Mouse (Mus musculus) kidney, embryonic 16.5 days (tissue): Measurements from ENCODE around the gene Card11. TPM values are rescaled to one million over a fixed set of nuclear protein-coding genes. Genes with fewer than 3 reads are reported as not detected.

Experiments used
- ATAC-seq: fragments of 200-750 bp; cut with Nextera tagmentation; 2 replicates; pipeline ENCODE4 v1.8.0; 2017; ENCODE audit warnings: moderate TSS enrichment; ENCODE audit not compliant: low FRiP score, low TSS enrichment
- H3K27ac ChIP-seq: fragments of 300-500 bp; sonication (generic); 2 replicates; pipeline ENCODE4 v1.5.1; 2014; ENCODE audit warnings: low read length
- H3K27me3 ChIP-seq: fragments of 300-500 bp; sonication (generic); 2 replicates; pipeline ENCODE4 v1.6.1; 2014; ENCODE audit warnings: low read length, control low read depth, mixed read lengths; ENCODE audit not compliant: insufficient read depth
- H3K36me3 ChIP-seq: fragments of 300-500 bp; sonication (generic); 2 replicates; pipeline ENCODE4 v1.6.1; 2014; ENCODE audit warnings: low read length, control low read depth, mixed read lengths; ENCODE audit not compliant: insufficient read depth
- H3K4me1 ChIP-seq: fragments of 300-500 bp; sonication (generic); 2 replicates; pipeline ENCODE4 v1.6.1; 2014; ENCODE audit warnings: low read length, control low read depth, mixed read lengths; ENCODE audit not compliant: insufficient read depth
- H3K4me2 ChIP-seq: fragments of 300-500 bp; sonication (generic); replicated peaks from 2 replicates; pipeline ENCODE4 v1.6.1; 2014; ENCODE audit warnings: low read depth, low read length
- H3K4me3 ChIP-seq: fragments of 300-500 bp; sonication (generic); 2 replicates; pipeline ENCODE4 v1.5.1; 2014; ENCODE audit warnings: mild to moderate bottlenecking, low read length
- H3K9ac ChIP-seq: fragments of 300-500 bp; sonication (generic); replicated peaks from 2 replicates; pipeline ENCODE4 v1.6.1; 2014; ENCODE audit warnings: low read length
- H3K9me3 ChIP-seq: fragments of 300-500 bp; sonication (generic); 2 replicates; pipeline ENCODE4 v1.6.1; 2016; ENCODE audit warnings: low read length, control low read depth
- WGBS: fragments of 180-500 bp; shearing (Covaris S2); extraction: QIAGEN DNeasy Blood & Tissue Kit; methylation state at CpG from one replicate; pipeline ENCODE4 v1.1.7; 2014; 5-methylcytosine and 5-hydroxymethylcytosine counted together
- polyA plus RNA-seq: library from polyadenylated mRNA; unstranded; fragments of >200 nt; fragmentation: Nextera tagmentation; extraction: Ambion mirVana; gene quantifications from 2 replicates; pipeline ENCODE4 v1.2.1, GENCODE M21; 2015

Gene Card11
- polyA plus RNA-seq, 1 experiment from 2014 or later: 0.27 TPM

GRCm38 (mm10) chr5:141029364-141029763, 29.0 kb upstream of the Card11 start:
- ATAC-seq: no peak
- no peak overlapping the region for H3K4me3 ChIP-seq

GRCm38 (mm10) chr5:141025635-141026034, 25.3 kb upstream of the Card11 start:
- H3K9me3 ChIP-seq: peaks cover 13% of the 10 kb centered on the region
- no peak overlapping the region for H3K4me2 ChIP-seq
- no peaks in the 10 kb centered on the region for H3K36me3 ChIP-seq
- H3K9ac ChIP-seq: no peak overlapping the region
- no peak overlapping the region for H3K4me3 ChIP-seq
- 76% methylated on average over 3 of the region's 3 CpGs for WGBS
- H3K27ac ChIP-seq: no peak overlapping the region
- H3K4me1 ChIP-seq: no peaks in the 10 kb centered on the region
- no peak for ATAC-seq
- no peaks in the 10 kb centered on the region for H3K27me3 ChIP-seq

More at GRCm38 (mm10) chr5:141029364-141029763, 29.0 kb upstream of the Card11 start:
- no peak overlapping the region for H3K9ac ChIP-seq
- no peak overlapping the region for H3K27ac ChIP-seq
- H3K4me1 ChIP-seq: no peaks in the 10 kb centered on the region
- no peaks in the 10 kb centered on the region for H3K27me3 ChIP-seq
- no peaks in the 10 kb centered on the region for H3K9me3 ChIP-seq
- no peak overlapping the region for H3K4me2 ChIP-seq
- WGBS: 90% methylated on average over 2 of the region's 2 CpGs
- no peaks in the 10 kb centered on the region for H3K36me3 ChIP-seq

DNA sequence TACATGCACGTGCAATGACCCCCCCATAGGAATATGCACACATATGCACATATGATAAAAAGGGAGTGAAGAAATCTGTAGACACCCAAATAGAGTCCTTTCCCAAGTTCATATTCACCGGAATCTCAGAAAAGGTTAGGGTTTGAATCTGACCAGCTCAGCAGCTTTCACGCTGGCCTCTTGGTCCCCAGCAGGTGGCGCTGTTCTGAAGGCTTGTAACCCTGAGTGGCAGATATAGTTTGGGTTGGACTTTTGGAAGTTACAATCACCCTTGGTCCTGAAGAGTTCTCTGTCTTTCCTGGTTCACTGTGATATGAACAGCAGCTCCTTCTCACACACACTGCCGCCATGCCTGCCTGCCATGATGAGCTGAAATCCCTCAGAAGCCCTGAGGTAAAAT, 24.1 kb upstream of the Card11 start:
- Histone ChIP-seq H3K4me2 (no peak overlapping the region), H3K27ac (no peak overlapping the region), H3K9me3 (peaks cover 13% of the 10 kb centered on the region), H3K27me3 (no peaks in the 10 kb centered on the region), H3K36me3 (no peaks in the 10 kb centered on the region), H3K9ac (no peak overlapping the region), H3K4me3 (no peak overlapping the region), H3K4me1 (no peaks in the 10 kb centered on the region)
- ATAC-seq: no peak
- 63% methylated on average over 5 of the region's 5 CpGs for WGBS

DNA sequence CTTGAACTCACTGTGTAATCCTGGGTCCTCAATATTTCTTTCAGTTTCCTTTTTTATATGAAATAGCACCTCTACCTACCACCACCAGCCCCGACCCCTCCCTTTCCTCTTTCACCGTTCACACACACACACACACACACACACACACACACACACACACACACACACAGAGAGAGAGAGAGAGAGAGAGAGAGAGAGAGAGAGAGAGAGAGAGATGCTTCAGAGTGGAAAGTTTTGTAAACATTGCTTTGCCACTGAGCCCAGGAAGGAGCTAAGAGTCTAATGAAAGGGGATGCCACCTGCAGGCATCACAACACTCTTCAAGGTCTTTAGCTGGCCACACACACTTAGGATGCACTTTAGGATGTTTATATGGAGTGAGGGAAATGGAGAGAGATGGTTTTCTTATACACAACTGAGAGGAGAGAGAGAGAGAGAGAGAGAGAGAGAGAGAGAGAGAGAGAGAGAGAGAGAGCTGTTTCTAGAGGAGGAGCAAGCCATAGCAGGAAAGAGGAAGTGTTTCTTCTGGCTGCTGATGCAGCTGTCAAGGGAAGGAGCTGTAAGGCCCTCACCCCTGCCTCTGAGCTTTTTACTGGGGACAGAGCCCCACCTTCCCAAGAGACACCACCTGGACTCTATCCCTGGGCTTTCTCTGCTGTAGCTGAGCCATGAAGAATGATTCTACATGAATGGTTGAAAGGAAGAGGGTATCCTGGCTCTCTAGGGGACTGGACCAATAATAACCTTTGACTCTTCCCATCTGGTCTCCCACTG, 17.7 kb upstream of the Card11 start:
- H3K36me3 ChIP-seq: no peaks in the 10 kb centered on the region
- 85% methylated on average over 2 of the region's 2 CpGs for WGBS
- ATAC-seq: no peak
- no peak overlapping the region for H3K9ac ChIP-seq
- no peaks in the 10 kb centered on the region for H3K4me1 ChIP-seq
- no peak overlapping the region for H3K4me2 ChIP-seq
- H3K4me3 ChIP-seq: no peak overlapping the region
- H3K9me3 ChIP-seq: peaks cover 13% of the 10 kb centered on the region
- no peak overlapping the region for H3K27ac ChIP-seq
- H3K27me3 ChIP-seq: no peaks in the 10 kb centered on the region

- ATAC-seq: no peak
- H3K4me1 ChIP-seq: no peaks in the 10 kb centered on the region
- 68% methylated on average over 1 of the region's 1 CpGs for WGBS
- no peak overlapping the region for H3K4me3 ChIP-seq
- 0 out of 2 replicates have a peak, but pooled peaks cover under 1% of the 10 kb centered on the region for H3K9me3 ChIP-seq
- H3K36me3 ChIP-seq: no peaks in the 10 kb centered on the region
- H3K27ac ChIP-seq: no peak overlapping the region
- H3K9ac ChIP-seq: no peak overlapping the region
- no peaks in the 10 kb centered on the region for H3K27me3 ChIP-seq
- H3K4me2 ChIP-seq: no peak overlapping the region
Observed at GRCm38 (mm10) chr5:141016082-141016481, 15.7 kb upstream of the Card11 start.

DNA sequence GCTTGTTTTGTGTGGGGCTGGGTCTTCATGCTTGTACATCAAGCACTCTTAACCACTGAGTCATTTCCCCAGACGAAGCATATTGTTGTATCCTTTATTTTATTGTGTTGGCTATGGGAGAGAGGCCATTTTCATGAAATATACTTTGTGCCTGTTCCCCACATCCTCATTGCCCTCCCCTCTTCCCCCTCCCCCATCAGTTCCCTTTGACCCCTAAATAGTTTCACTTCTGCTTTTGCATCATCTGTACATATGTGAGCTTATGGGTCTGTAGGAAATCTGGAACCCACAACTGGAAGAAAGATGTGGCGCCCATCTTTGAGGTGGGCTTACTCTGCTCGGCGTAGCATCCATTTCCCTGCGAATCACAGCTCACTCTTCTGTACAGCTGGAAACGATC, 13.8 kb upstream of the Card11 start:
- H3K9me3 ChIP-seq: no peaks in the 10 kb centered on the region
- no peak overlapping the region for H3K9ac ChIP-seq
- ATAC-seq: no peak
- no peak overlapping the region for H3K4me2 ChIP-seq
- H3K4me1 ChIP-seq: no peaks in the 10 kb centered on the region
- no peaks in the 10 kb centered on the region for H3K27me3 ChIP-seq
- H3K27ac ChIP-seq: no peak overlapping the region
- no peaks in the 10 kb centered on the region for H3K36me3 ChIP-seq
- 88% methylated on average over 6 of the region's 6 CpGs for WGBS
- H3K4me3 ChIP-seq: no peak overlapping the region

DNA sequence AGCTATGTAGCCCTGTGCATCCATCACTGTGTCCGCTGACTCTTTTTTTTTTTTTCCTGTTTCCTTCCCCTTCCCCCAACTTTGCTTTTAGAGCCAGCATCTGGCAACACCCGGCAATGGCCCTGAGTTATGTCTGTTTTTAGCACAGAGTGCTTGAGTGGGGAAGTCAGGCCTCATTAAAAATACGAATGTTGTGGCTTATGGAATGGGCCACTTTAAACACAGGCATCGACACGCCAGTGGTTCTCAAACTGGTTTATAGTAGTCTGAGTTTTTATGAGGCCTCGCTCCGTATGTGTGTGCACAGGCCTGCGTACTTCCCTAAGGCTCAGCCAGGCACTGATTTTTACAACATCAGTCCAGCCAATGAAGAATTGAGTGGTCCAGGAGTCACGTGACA, 13.1 kb upstream of the Card11 start:
- Histone ChIP-seq H3K9ac (no peak overlapping the region), H3K4me1 (no peaks in the 10 kb centered on the region), H3K27me3 (no peaks in the 10 kb centered on the region), H3K4me3 (no peak overlapping the region), H3K4me2 (no peak overlapping the region), H3K36me3 (no peaks in the 10 kb centered on the region), H3K27ac (no peak overlapping the region), H3K9me3 (no peaks in the 10 kb centered on the region)
- peak; percentile 49; the same call in 1 of the 2 replicates for ATAC-seq
- WGBS: 36% methylated on average over 9 of the region's 9 CpGs

DNA sequence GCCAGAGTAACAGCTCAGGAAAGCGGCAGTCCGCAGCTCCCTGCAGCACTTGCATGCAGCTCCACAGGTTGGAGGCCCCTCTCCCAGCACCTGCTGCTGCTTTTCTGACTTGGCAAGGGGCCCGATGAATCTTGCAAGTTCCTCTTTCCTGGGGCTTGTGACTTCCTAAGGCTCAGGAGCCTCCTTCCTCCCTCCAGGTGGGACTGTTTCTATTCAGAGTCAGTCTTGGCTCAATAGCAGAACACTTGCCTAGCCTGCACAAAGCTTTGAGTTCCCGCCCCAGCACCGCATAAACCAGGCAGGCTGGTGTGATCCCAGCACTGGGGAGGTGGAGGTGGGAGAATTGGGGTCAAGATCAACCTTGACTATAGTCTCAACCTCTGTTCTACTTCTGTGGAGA, 5.1 kb upstream of the Card11 start:
- H3K4me3 ChIP-seq: no peak overlapping the region
- H3K4me2 ChIP-seq: no peak overlapping the region
- WGBS: 64% methylated on average over 5 of the region's 5 CpGs
- H3K36me3 ChIP-seq: no peaks in the 10 kb centered on the region
- no peaks in the 10 kb centered on the region for H3K27me3 ChIP-seq
- no peak overlapping the region for H3K27ac ChIP-seq
- H3K4me1 ChIP-seq: no peaks in the 10 kb centered on the region
- no peaks in the 10 kb centered on the region for H3K9me3 ChIP-seq
- no peak overlapping the region for H3K9ac ChIP-seq
- ATAC-seq: no peak

- Histone ChIP-seq H3K27me3 (no peaks in the 10 kb centered on the region), H3K36me3 (no peaks in the 10 kb centered on the region), H3K9ac (no peak overlapping the region), H3K9me3 (no peaks in the 10 kb centered on the region), H3K27ac (no peak overlapping the region), H3K4me1 (no peaks in the 10 kb centered on the region), H3K4me3 (no peak overlapping the region), H3K4me2 (no peak overlapping the region)
- ATAC-seq: no peak
- WGBS: 92% methylated on average over 3 of the region's 3 CpGs
Observed at GRCm38 (mm10) chr5:141004078-141004763, 3.8 kb upstream of the Card11 start.

DNA sequence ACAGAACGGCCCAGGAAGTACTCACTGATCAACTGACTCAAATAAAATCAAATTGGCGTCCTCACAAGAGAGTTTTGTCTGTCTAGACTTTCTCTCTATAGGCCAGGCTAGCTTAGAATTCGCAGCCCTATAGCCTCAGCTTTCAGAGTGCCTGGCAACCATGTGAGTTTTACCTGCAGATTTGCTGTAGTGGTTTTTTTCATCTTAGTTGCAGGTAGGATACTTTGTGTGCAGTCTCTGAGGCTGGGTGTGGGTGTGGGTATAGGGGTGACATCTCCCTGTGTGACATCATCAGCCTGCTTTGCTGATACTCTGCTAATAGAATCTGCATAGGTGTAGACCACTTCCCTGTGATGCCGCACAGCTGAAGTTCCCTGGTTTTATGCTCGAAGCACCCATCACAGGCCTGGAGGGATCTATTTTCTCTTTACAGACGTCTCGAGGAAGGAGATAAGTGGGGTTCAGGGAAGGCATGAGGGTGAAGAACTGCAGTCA, 1.2 kb downstream of the Card11 start:
- Histone ChIP-seq H3K9ac (no peak overlapping the region), H3K4me3 (no peak overlapping the region), H3K9me3 (no peaks in the 10 kb centered on the region), H3K27ac (no peak overlapping the region), H3K4me1 (no peaks in the 10 kb centered on the region), H3K36me3 (no peaks in the 10 kb centered on the region), H3K27me3 (no peaks in the 10 kb centered on the region), H3K4me2 (no peak overlapping the region)
- WGBS: 70% methylated on average over 7 of the region's 7 CpGs
- no peak for ATAC-seq
